Mouse (Mus musculus) cerebellum, postnatal 25 days (tissue): ENCODE data around the gene Cdc25b.
"Not testable (repeated sequence)": the region's sequence is repeated elsewhere in the genome, so short reads cannot be mapped to it uniquely, and the experiment has no call there.

Experiments
- DNase-seq, 2 experiments: peaks; one replicate each; pipeline ENCODE4 v3.0.0; 2021; ENCODE audit warnings: mixed read lengths in 2 of 2

Gene Cdc25b

DNA sequence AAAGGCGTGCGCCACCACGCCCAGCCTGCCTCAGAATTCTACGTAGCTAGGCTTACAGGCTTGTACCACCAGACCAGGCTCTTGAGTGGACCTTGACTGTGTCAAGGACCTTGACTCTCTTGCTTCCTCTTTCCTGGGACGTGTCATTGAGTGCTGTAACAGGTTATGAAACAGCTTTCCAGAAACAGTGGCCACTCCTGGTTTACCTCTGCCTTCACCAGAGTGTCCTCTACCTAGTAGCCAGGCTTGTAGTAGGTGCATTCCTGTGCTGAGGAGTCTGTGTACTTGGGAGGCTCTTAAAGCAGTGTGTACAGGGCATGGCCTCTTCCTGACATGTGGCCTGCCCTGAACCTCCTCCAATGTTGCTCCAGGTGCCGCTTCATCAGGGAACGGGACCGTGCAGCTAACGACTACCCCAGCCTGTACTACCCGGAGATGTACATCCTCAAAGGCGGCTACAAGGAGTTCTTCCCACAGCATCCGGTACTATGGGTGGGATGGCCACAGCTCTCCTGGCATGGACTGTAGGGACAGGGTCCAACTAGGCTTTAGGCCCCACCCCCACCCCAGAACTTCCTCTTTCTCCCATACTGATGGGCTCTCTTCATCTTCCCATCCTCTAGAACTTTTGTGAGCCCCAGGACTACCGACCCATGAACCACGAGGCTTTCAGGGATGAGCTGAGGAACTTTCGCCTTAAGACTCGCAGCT is 10.0 kb downstream of the Cdc25b start:
- no peak for DNase-seq

DNA sequence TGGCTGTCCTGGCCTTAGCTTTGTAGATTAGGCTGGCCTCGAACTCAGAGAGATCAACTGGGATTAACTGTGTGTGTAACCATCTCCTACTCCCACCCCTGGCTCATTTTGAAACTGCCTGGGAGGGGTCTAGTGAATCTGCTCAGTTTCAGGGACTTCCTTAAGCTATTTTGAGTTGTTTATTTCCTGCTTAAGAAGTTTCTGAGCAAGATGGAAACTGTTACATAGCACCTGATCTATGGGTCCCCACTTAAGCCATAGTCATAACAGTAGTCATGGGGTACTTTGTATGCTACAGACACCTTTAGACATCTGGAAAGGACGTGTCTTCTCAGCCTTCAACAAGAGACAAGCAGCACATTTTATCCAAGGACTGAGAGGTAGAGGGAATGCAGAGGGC is 14.0 kb downstream of the Cdc25b start:
- DNase-seq = no peak

DNA sequence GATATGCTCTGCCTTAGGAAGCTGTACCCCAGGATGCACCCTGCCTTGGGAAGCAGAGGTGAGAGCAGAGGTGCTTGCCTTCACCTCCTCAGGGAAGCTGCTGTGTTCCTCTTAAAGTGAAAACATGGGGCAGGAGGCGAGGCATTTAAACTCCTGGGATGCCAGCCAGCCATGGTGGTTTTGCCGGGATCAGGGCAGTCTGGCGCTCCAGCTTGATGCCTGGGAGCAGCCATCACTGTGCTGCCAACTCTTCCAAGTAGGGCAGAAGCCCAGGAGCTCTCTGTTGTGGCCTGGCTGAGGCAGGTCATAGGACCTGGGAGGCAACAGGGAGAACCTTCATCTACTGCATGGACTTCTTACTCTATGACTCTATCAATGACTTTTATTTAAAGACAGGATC is 14.5 kb downstream of the Cdc25b start:
- peak; percentile 37 to 66 for DNase-seq

DNA sequence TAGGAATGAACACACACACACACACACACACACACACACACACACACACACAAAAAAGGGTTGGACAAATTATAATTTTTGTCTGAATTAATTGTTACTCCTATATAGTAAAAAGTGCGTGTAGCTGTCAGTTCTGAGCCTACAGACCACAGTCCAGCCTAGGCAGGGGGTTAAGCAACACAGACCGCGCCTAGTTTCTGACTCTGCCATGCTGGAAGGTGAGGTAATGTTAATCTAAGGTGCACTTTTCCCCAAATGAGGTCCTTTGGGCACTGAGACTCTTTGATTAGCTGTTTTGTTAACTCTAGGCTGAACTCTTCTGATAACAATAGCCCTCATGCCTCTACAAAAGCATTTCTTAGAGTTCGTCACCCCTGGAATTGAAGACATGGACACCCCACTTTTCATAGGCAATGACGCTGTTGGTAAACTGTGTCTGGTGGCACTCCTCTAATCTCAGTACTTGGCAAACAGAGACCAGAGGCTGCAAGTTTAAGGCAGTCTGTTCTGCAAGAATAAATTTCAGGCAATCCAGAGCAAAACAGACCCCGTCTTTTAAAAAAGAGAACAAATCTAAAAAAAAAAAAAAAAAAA is 17.2 kb downstream of the Cdc25b start:
- DNase-seq = no peak

DNA sequence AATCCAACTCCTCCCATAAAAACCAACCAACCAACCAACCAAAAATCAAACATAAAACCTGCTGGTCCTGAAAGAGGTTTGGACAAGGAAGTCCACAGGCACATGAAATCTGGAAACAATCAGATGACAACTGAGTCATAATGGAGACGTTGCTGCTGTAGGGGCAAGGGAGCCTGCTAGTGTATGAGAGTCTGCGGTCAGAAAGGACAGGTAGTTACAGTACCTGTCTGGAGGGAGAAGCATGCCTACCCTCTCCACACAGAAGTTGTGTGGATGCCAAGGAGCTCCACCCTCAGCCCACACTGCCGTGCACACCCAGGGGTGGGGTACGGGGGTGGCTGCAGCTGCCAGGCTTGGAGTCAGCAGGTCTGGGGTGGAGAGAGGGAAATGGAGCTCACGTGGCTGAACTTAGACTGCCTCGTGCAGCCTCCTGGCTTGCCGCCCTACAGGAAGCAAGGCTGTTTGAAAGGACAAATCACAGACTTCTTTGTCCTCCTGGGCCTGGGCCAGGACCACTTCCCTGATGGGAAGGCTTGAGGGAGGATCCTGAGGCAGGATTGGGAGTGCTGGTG is 17.7 kb downstream of the Cdc25b start:
- peak; percentile 38 to 59 for DNase-seq

DNA sequence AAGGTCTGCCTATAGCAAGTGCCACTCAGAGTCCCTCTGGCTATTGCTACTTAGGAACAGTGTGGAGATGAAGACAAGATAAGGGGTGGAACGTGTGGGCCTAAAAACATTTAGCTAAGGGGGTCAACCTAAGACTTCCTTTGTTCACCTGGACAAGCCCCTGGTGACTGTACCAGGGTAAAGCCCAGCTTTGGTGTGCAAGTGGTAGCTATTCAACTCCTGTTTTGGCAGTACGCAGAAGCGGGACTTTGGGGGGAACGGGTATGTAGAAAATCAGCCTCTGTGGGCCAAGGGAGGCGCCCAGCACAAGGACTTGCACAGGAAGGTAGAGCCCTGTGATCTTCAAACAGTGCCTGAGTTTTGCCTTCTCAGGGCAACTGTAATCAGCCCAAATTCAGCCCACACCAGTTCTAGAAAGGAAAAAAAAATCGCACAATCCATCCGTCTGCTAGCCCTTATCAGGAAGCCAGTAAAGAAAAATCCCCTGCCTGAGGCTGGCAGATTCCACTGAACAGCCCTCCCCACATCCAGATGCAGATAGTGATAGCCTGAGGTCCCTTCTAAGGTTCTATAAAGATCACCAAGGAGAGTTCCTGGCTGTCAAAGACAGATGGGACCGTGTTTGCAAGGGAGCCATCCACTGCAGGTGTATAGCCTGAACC is 18.9 kb downstream of the Cdc25b start:
- DNase-seq = no peak

DNA sequence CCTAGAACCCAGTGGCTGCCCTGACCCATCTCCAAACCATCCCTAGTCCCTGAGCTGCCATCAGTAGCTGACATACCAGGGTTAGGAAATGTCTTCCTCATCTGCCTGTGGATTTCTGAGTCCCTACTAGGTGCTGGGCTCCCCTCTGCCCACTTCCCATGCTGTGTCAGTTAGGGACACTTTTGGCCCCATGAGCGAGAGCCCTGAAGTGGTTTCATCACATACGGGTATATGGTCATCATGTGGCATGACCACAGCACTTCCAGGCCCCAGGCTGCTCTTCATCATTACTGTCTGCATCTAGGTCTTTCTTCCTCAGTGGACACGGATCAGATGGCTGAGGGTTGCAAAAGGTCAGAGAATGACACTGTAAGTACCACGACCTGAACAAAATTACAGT is 20.0 kb downstream of the Cdc25b start, which contains the start of gene Ap5s1:
TSS of gene Ap5s1 (plus strand) at position 301 of the 400 bp plus-strand sequence.
- no peak for DNase-seq

DNA sequence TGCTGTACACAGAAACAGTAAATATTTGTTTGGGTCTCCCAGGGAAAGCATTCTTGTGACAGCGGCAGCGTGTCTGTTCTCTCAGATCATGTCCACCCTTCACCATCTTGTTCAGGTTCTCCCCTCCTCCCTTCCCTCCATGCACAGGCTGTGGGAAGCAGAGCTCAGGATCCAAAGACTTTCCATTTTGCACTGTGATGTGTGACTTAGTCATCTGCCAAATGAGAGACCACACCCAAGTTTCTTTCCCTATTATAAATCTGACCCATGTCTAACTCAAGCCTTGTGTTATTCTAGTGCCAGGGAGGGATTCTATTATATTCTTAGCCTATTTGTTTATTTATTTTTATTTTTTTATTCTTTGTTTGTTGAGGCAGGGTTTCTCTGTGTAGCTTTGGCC is 21.6 kb downstream of the Cdc25b start:
- DNase-seq = no peak

DNA sequence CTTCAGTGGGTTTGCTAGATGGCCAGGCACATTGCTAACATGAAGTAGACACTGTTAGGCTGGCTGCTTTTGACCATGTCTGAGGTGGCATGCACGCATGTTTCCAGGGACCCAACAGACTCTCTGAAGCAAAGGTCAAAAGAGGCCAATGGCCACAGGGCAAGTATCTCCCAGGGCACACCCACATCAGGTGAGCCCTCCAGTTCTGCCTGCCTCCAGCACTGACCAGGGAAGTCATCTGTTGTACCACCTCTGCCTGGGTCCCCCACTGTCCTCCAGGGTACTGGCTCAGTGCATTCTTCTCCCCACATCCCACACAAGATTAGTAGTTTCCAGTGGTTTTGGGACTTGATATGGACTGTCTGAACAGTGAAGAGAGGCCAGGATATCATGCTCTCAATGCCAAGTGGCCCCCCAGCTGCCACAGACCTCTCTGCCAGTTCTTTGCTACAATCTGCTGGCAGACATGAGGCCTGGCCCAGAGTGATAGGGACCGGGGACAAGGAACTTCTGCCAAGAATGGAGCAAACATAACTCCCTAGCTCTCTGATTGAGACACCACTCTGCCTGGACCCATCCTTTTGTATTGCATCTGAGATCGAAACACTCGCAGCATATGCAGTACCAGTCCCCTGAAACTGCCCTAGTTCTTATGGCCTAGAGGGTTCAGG is 22.5 kb downstream of the Cdc25b start:
- DNase-seq = peak; percentile 21 to 31

DNA sequence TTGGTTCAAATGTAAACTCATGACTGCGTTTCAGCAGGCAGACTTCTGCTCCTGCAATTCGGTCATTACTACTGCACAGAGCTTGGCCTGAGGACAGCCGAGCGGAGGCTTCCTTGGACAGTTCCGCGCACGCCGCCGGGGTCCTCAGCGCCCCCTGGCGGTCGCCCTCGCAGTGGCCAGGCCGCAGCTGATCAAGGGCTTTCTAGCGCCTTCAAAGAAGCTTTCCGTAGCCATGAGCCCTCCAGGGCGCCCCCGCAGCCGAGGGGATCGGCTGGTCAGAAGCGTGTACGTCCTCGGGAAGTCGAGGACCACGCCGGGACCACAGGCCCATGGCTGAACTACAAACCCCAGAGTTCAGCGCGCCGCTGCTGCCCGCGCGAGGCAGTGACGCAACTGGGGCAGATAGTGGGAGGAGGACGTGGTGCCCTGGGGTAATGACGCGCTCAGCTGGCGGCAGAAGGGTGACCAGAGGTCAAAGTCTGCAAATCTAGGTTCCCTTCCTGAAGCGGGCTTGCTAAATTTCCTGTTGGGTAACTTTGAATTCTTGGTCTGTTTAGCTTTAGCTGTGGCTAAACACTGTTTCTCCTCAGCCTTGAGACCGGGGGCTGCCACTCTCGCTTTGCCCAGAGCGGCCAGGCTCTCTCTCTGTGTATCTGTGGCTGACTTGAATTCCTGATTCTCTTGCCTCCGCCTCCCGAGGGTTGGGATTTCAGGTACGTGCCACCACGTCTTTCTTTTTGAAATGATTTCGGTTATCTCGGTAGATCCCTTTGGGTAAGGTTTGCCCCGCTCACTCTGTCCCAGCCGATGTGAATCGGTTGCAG is 23.4 kb downstream of the Cdc25b start:
- DNase-seq = peak; percentile 96 to 98

DNA sequence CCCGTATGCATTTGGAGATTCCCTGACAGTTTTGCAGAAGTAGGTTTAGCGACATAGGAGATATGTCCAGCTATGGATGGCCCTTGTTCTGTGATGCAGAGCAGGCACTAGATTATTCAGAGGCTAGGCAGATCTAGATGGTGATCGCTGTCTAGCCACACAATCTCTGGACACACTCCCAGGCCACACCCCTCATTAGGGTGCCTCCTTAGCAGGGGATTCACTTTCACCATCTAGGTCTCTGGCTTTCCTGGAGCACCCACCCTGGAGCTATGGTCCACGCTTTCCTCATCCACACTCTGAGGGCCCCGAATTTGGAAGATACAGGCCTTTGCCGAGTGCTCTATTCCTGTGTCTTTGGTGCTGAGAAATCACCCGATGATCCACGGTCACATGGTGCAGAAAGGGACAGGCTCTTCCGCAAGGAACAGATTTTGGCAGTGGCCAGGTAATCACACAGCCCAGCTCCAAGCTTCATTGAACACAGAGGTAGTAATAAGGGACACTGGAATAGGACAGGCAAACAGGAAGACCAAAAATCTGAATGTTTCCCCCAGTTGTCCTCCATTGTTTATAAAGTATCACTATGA is 24.4 kb downstream of the Cdc25b start:
- peak; percentile 55 to 56 for DNase-seq

DNA sequence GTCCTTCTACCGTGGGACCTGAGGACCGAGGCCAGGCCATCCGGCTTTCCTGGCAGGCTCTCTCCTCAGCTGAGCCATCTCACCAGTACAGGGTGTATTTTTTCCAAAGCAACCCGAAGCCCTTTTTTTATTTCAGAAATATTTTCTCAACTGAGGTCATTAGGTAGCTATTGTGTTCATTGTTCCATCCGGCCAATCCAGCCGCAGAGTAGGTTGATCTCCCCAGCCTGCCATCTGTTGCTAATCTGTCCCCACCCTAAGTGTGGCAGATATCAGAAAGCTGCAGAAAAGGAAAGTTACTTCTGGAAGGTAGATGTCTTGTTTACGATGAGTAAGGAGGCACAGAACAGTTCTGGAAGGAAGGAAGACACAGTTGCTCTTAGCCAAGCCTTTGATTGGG is 27.0 kb downstream of the Cdc25b start:
- peak in 1 of 2 experiments; percentile 12 for DNase-seq

DNA sequence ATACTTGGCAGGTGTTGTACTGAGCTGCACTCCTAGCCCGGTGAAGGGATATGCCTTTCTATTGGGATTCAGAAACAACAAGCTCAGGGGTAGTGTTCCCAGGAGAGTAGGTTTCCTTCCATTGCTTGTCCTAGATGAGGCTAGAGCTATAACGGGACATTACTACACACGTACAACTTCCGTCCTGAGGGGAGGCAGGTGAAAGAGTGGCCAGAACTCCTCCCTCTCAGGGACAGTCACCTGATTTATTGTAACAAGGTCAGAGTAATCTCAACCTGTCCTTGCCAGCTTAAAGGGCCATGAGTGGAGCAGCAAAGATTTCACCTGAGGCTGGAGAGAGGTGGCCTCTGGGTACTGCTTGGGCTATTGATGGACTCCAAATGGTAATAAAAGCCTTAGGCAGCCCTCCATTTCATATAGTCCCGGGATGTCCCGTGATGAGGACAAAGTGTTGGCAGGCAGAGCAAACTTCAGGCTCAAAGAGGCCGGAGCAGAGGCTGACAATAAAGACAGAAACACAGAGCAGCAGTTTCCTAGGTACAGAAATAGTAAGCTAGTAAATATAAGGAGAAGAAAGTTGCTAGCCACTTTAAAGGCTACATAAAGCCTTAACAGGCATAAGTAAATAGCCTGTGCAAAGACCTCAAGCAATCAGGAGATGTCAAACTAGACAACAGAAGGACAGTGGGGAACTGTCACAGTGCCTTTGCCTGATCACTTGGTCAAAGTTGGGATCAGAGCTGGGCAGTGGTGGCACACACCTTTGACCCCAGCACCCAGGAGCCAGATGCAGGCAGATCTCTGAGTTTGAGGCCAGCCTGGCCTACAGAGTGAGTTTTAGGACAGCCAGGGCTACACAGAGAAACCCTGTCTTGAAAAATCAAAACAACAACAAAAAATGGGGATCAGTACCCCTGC is 29.5 kb downstream of the Cdc25b start:
- no peak for DNase-seq

DNA sequence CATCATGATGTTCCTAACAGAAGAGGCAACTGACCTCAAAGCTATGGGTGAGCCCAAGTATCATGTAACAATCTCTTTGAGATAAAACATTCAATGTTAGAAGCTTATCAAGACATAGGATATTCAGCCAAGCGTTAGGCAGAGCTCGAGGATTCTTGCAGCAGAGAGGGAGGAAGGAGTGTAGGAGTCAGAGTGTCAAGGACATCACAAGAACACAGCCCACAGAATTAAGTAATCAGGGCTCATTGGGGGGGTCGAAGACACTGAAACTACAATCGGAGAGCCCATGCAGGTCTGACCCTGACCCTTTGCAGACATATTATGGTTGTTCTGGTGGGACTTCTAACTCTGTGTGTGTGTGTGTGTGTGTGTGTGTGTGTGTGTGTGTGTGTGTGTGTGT is 33.3 kb downstream of the Cdc25b start:
- no peak for DNase-seq

DNA sequence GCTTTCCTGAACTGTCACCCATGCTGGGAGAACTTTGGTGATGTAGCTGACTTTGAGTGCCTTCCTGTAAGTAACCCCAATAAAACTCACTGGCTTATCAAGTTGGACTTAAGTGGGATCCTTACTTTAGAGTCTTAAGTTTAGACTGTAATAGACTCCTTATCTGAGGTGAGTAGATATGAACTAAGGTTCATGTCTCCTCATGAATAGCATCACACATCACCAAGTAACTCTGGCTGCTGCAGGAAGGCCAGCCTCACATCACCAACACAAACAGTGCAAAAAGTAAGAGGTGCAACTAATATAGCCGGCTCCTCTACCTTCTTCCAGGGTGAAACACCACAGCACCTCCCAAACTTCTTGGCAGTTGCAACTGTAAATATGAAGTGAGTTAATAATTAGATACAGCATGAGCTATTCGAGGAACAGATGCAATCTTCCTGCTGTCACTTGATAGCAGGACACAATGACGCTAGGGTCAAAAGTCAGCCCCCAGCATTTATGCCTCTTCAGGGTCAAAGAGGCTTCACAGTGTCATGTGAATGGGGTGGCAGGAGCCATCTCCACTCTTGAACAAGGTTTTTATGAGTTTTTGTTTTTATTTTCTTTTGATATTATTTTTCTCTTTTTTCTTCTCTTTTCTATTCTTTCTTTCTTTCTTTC is 35.2 kb downstream of the Cdc25b start:
- no peak for DNase-seq

DNA sequence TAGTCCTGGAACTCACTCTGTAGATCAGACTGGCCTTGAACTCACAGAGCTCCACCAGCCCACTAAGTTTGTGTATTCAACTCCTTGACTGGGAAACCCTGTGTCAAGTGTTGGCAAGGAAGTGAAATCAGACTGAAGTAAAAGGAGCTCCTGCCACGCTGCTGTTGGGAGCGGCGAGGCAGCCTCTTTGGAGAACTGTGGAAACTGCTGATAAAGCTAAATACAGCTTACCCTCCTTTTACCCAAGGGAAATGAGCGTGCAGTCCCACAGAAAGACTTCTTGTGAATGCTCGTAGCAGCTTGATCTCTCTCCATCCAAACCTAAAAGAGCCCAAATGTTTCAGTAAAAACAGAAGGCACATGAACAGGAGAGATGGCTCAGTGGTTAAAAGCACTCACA is 35.8 kb downstream of the Cdc25b start:
- no peak for DNase-seq

DNA sequence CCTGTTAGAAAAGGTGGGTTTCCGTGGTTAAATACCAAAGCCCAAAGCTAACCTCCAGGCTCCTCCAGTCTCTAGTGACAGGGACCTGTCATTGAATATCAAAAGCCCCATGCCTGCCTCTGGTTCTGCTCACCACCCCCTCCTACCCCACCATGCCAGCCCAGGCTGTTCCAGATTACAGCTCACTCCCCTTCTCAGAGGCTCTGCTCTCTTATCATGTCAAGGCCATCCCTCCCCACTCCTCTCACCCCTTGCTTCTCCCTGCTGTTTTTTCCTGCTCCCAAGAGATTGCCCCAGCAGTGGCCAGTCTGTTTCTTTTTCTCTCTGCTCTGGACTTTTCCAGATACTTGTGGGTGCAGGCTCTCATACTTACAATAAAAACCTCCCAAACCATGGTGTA is 36.8 kb downstream of the Cdc25b start:
- no peak for DNase-seq

DNA sequence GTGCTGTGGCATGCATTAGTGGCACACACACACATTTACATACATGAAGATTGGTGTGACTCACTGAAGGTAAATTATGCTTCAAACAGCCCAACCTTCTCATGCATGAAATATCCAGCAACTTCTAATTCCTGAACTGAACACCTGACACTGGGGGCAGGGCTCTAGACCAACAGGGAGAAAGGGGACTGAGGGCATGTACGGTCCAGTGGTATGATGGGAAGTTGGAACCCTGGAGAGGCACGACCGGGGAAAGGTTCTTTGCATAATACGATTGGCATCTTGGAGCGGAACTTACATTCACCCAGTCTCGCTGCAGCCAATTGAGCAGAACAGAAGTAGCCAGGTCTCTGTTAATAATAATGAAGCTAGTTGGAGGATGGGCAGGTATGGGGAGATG is 38.4 kb downstream of the Cdc25b start:
- no peak for DNase-seq

DNA sequence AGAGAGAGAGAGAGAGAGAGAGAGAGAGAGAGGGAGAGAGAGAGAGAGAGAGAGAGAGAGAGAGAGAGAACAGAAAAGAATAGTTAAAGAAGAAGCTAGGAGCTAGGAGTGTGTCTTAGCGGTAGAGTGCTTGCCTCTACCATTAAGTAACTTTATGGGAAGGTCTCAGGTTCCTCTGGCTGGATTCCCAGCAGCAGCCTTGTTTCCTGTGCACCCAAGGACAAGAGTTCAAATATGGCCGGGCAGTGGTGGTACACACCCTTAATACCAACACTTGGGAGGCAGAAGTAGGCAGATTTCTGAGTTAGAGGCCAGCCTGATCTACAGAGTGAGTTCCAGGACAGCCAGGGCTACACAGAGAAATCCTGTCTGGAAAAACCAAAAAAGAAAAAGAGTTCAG is 39.9 kb downstream of the Cdc25b start:
- DNase-seq = not testable (repeated sequence)

DNA sequence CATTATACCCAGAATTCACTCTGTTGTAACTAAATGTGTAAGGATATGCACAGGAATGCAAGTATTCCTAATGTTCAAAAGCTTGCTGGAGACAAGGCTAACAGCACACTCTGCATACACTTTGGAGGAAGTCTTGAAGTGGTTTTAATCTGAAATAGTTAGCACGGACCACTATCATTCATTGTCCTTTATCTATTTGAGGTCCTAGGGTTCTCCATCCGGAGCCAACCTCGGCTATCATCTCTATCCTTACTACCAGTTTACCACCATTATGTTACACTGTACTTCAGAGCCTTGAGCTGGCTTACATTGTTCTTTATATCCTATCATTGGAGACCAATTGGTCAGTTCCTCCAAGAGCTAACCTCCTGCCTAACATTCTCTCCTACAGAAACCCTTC is 40.5 kb downstream of the Cdc25b start:
- no peak for DNase-seq
